Mouse (Mus musculus) layer of hippocampus, adult 2 months (tissue): Measurements from ENCODE around the gene Src. TPM values are rescaled to one million over a fixed set of nuclear protein-coding genes. Genes with fewer than 3 reads are reported as not detected.

Experiments used
- DNase-seq, 2 experiments: peaks; one replicate each; pipeline ENCODE4 v3.0.0; 2022; ENCODE audit warnings: low spot score in 2 of 2
- H3K27ac ChIP-seq: fragments of 200-600 bp; 2 replicates; pipeline ENCODE4 v1.8.1; 2022
- H3K4me3 ChIP-seq: fragments of 200-600 bp; 2 replicates; pipeline ENCODE4 v1.8.1; 2022; ENCODE audit warnings: mild to moderate bottlenecking
- CTCF ChIP-seq: fragments of 200-600 bp; conservative IDR thresholded peaks from 2 replicates; pipeline ENCODE4 v1.8.1; 2022; ENCODE audit warnings: antibody characterized with exemption, mild to moderate bottlenecking, moderate library complexity
- total RNA-seq, 2 experiments: library from RNA; stranded (reverse); gene quantifications; 2 replicates each; pipeline ENCODE4 v1.2.3; 2021

Gene Src
- total RNA-seq, 2 experiments from 2014 or later = 150 to 156 TPM

DNA sequence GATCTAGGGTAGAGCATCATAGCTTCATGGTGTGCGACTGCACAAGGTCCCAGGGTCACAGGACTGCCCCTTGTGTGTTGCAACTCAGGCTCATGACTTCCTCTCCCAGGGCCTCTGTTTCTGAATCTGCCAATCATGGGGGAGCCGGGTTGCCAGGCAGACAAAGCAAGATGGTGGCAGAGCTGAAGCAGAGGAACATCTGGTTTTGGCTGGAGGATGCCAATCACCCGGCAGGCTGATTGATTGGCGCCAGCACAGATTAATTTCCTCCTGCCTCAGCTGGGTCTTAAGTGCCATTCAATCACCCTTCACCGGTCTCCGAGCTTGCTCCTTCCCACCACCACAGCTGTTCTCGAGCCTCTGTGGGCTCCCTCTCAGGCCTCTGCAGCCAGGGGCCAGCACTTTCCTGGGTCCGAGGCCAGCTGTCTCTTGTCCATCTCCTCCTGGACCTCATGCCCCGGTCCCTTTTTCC is 95.5 kb downstream of the Src start:
- Histone ChIP-seq H3K27ac (peak overlapping the region; percentile 62; the same call in 1 of the 2 replicates), H3K4me3 (no peak overlapping the region)
- no peak for DNase-seq
- TF ChIP-seq CTCF = no peak

DNA sequence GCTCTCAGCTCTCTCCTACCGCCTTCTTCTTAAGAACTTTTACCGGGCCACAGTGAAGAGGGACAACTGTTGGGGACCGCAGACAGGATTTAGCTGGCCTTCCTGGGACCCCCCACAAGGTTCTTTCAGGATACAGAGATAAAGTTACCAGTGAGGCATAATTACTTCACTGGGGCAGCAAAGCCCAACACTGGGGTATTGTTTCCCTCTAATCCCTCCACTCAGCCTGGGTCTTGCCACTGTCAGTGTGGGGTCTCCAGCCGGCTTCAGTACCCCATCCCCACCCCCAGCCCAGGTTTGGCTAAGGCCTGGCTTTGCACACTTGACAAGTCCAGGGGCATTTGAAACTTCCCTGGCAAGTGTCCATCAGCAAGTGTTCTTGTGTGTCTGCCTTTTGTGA is 96.1 kb downstream of the Src start:
- no peak for TF ChIP-seq CTCF
- no peak for DNase-seq
- H3K27ac ChIP-seq = no peak overlapping the region
- no peak overlapping the region for H3K4me3 ChIP-seq

DNA sequence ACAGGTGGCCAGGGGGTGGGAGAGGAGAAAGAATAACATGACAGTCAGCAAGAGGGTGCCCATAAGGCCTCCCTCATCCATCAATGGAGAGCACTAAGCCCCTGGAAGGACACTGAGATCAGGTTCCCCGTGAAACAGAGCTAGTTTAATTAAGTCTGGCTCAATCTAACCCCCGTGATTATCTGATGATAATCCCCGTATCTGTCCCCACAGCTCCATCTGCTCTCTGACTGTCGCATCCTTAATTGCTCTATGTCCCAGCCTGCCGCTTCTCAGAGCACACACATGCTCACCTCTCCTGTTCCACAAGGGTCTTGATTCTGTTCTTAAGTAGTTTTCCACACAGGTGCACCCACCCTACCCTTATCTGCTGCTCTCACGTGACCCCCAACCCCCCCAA is 99.3 kb downstream of the Src start:
- TF ChIP-seq CTCF = no peak
- Histone ChIP-seq H3K4me3 (no peak overlapping the region), H3K27ac (peak overlapping the region; percentile 18; the same call in 1 of the 2 replicates)
- no peak for DNase-seq

DNA sequence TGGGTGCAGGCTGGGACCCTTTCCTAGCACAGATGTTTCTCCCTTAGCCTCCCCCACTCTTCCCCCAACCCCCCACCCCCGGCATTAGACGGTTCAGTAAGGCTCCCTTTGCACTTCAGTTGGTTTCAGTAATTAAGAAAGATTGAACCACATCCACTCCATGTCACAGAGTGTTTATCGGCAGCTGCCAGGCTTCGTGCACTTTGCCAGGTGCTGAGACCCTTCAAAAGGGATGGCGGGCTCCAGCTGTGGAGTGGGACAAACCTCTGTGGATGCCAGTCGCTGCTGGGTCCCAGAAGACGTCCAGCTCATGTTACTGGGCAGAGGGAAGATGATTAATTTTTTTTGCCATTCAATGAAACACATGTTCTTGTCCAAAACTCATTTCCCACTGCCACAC is 100.2 kb downstream of the Src start:
- H3K4me3 ChIP-seq = no peak overlapping the region
- no peak for TF ChIP-seq CTCF
- DNase-seq = no peak
- H3K27ac ChIP-seq = no peak overlapping the region

DNA sequence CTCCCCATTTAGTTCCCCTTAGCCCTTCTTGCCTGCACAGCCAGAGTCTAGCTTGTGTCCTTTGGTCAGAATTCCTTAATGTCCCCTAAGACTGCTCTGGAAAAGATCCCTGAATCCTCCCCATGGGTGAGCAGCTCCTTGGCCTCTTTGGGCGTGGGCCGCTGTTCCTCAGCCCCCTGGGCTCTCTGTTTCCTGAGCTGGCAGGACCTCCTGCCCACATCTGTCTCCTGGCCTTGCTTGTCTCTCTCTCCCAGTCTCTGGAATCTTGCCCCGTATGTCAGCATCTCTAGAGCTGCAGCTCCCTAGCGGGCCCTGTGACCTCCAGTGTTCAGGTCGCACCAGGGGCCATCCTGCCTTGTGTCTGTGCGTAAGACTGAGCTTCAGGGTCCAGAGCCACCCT is 101.2 kb downstream of the Src start:
- no peak for TF ChIP-seq CTCF
- no peak for DNase-seq
- Histone ChIP-seq H3K27ac (0 out of 2 replicates have a peak overlapping the region, but pooled peaks have one; percentile 36), H3K4me3 (no peak overlapping the region)

DNA sequence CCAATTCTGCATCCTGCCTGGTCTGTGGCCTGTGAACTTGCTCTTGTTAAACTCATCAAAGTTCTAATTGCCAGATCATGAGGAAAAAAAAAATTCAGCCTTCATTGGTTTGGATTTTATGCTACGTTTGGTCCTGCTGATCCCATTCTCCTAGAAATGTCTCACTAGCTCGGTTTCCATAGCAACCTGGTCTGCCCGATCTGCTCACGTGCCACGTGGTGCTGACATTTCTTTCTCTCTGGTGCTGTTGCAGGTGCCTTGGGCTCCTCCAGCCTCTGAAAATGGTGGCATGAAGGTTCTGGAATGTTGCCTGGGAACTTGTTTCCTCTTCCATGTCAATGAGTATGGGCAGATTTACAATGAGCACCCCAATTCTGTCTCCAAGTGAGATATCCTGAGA is 102.3 kb downstream of the Src start:
- Histone ChIP-seq H3K4me3 (no peak overlapping the region), H3K27ac (peak overlapping the region; percentile 48; the same call in 1 of the 2 replicates)
- no peak for TF ChIP-seq CTCF
- peak; percentile 40 to 64 for DNase-seq

Other genes with a start within 250 kb of the Src start
- 1 to 10 TPM; 1.5 to 1.7 TPM for gene Rbl1, start 213.9 kb upstream of the Src start, total RNA-seq
- 100 to 1,000 TPM; 132 to 138 TPM for gene Rpn2, start 139.4 kb upstream of the Src start, total RNA-seq
- 1 to 10 TPM in 1 of 2 experiments, under 1 TPM in 1; 0.61 to 1.2 TPM for gene Mroh8, start 138.9 kb upstream of the Src start, total RNA-seq
- not detected for gene Ghrh, start 70.9 kb upstream of the Src start, total RNA-seq
- gene Manbal, start 50.9 kb upstream of the Src start, total RNA-seq = 10 to 100 TPM; 52.0 to 55.7 TPM
- gene Nnat, start 141.6 kb downstream of the Src start, total RNA-seq = 100 to 1,000 TPM; 437 to 558 TPM
- 100 to 1,000 TPM; 131 to 139 TPM for gene Blcap, start 152.8 kb downstream of the Src start, total RNA-seq